ENCODE assay signal across 8 mouse cellular contexts in the genomic region with DNA sequence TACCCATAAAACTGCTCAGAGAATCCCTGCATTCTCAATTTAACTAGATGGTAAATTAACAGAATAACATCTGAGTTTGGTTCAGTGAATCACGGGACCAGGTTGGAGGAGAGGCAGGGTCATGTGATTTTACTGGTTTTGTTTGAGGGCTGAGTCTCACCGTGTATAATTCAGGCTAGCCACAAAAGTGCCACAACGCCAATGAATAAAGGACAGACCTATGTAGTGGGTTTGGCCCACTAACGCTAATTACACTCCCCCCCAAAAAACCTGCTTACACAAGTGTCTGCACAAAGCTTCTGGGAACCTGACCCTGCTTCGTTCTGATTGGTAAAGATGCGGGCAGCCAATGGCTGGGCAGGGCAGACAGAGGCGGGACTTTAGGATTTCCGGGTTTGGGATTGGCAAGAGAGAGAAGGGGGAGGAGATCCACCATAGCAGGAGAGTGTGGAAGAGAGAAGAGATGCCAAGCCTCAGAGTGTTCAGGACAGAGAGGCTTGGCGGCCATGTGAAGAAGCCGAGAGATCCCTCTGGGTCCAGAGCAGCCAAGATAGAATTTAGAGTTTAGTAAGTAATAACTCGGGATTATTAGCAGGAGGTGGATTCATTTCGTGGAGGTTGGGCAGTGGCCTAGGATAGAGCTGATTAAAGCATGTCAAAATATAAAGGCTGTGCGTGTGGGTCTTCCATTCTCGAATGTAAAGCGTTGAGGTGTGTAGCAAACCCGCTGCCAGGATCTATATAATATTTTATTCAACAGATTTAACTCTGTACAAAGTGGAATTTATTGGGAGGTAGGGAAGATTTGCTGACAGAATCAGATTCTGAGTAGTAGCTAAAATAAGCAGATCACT. TPM values are rescaled to one million over a fixed set of nuclear protein-coding genes. Genes with fewer than 3 reads are reported as not detected.
DNase-seq lines count a peak whose midpoint lies in the region; ATAC-seq and TF ChIP-seq lines count a peak whose summit lies in the region.

No protein-coding gene starts in this region.

- peak; percentile 97 for TF ChIP-seq POLR2A in cortical plate, adult 2 months (IDR thresholded peaks at IDR 0.05; ENCODE audit: extremely low read depth, insufficient read depth, low read length)

- peak; percentile 85 to 87 for DNase-seq in gastrocnemius, adult 8-10 months (ENCODE audit: low spot score in 2 of 2)
- DNase-seq in hindlimb bud, embryonic 11.5 days (ENCODE audit: extremely low spot score, low read depth, low spot score): peak; percentile 69
- peak; percentile 76 to 88 for DNase-seq in left cerebral cortex, adult 8-10 months (ENCODE audit: low spot score in 2 of 2)
- DNase-seq in right cerebral cortex, postnatal 10 days (ENCODE audit: low spot score in 2 of 2): peak; percentile 92 to 96
- peak; percentile 66 for DNase-seq in urinary bladder, postnatal 25 days (ENCODE audit: low spot score)

- 0 out of 2 replicates have a peak overlapping the region, but pooled peaks have one; percentile 32 for H3K27ac ChIP-seq in cortical plate, adult 2 months (ENCODE audit: insufficient read depth, low read length)

- H3K36me3 ChIP-seq in megakaryocyte, embryonic 14.5 days (replicated peaks; ENCODE audit: low read length): peaks cover 2% of the 10 kb centered on the region

- H3K27me3 ChIP-seq in megakaryocyte, embryonic 14.5 days (replicated peaks): peaks cover 6% of the 10 kb centered on the region

- peak; percentile 100 for ATAC-seq in activated CD4-positive, CD25-positive, alpha-beta regulatory T cell, adult 4 months

- peaks cover 5% of the 10 kb centered on the region; the same call in 1 of the 2 replicates for H3K9me3 ChIP-seq in megakaryocyte, embryonic 14.5 days

- peak overlapping the region; percentile 34 for H3K4me3 ChIP-seq in cortical plate, adult 2 months (ENCODE audit: insufficient read depth, low read length)
- H3K4me3 ChIP-seq in megakaryocyte, embryonic 14.5 days (replicated peaks): peak overlapping the region; percentile 90

- TF ChIP-seq CTCF in cortical plate, adult 2 months (IDR thresholded peaks at IDR 0.05; ENCODE audit: extremely low read depth, insufficient read depth, low read length): no peak

- H3K4me1 ChIP-seq in cortical plate, adult 2 months (ENCODE audit: control insufficient read depth, insufficient read depth, low read length): peaks cover 2% of the 10 kb centered on the region
- H3K4me1 ChIP-seq in megakaryocyte, embryonic 14.5 days: peaks cover 22% of the 10 kb centered on the region

RNA-seq across cellular contexts. Expression of gene Odf4, which starts 12.8 kb away (rescaled TPM):
- not detected for polyA plus RNA-seq in activated CD4-positive, CD25-positive, alpha-beta regulatory T cell, adult 4 months (2017; shearing (Covaris generic))
- polyA plus RNA-seq in cortical plate, adult 2 months (2012; rRNA removed): 0.79 and 1.2 TPM in 2 replicates
- not detected for total RNA-seq in gastrocnemius, adult 8-10 months (2022)
- 1 to 10 TPM; 1.1 to 2.2 (median 1.7) TPM for total RNA-seq in left cerebral cortex, adult 8-10 months (2022)
- not detected in 2 replicates for polyA plus RNA-seq in megakaryocyte, embryonic 14.5 days (2012; ENCODE audit: insufficient read depth, low replicate concordance)

RNA-seq across cellular contexts. Expression of gene Arhgef15, which starts 17.6 kb away (rescaled TPM):
- polyA plus RNA-seq in activated CD4-positive, CD25-positive, alpha-beta regulatory T cell, adult 4 months (2017; shearing (Covaris generic)): under 1 TPM; 0.10 to 0.28 TPM
- polyA plus RNA-seq in cortical plate, adult 2 months (2012; rRNA removed): 27.5 and 32.5 TPM in 2 replicates
- 1 to 10 TPM; 5.3 to 8.1 (median 6.6) TPM for total RNA-seq in gastrocnemius, adult 8-10 months (2022)
- total RNA-seq in left cerebral cortex, adult 8-10 months (2022): 10 to 100 TPM; 35.5 to 40.0 (median 38.3) TPM
- not detected in 2 replicates for polyA plus RNA-seq in megakaryocyte, embryonic 14.5 days (2012; ENCODE audit: insufficient read depth, low replicate concordance)

RNA-seq across cellular contexts. Expression of gene Slc25a35, which starts 28.3 kb away (rescaled TPM):
- polyA plus RNA-seq in activated CD4-positive, CD25-positive, alpha-beta regulatory T cell, adult 4 months (2017; shearing (Covaris generic)): 1 to 10 TPM; 7.2 to 7.6 TPM
- polyA plus RNA-seq in cortical plate, adult 2 months (2012; rRNA removed): 12.2 and 12.8 TPM in 2 replicates
- 1 to 10 TPM; 3.5 to 4.8 (median 4.3) TPM for total RNA-seq in gastrocnemius, adult 8-10 months (2022)
- total RNA-seq in left cerebral cortex, adult 8-10 months (2022): 1 to 10 TPM; 4.0 to 8.6 (median 7.1) TPM
- 3.0 TPM in 1 of 2 replicates, not detected in the other for polyA plus RNA-seq in megakaryocyte, embryonic 14.5 days (2012; ENCODE audit: insufficient read depth, low replicate concordance)

RNA-seq across cellular contexts. Expression of gene Rangrf, which starts 35.3 kb away (rescaled TPM):
- polyA plus RNA-seq in activated CD4-positive, CD25-positive, alpha-beta regulatory T cell, adult 4 months (2017; shearing (Covaris generic)): 10 to 100 TPM; 42.2 to 48.3 TPM
- polyA plus RNA-seq in cortical plate, adult 2 months (2012; rRNA removed): 33.8 and 37.5 TPM in 2 replicates
- total RNA-seq in gastrocnemius, adult 8-10 months (2022): 10 to 100 TPM; 59.5 to 84.1 (median 69.6) TPM
- total RNA-seq in left cerebral cortex, adult 8-10 months (2022): 10 to 100 TPM; 15.9 to 23.4 (median 19.8) TPM
- 3.1 and 6.1 TPM in 2 replicates for polyA plus RNA-seq in megakaryocyte, embryonic 14.5 days (2012; ENCODE audit: insufficient read depth, low replicate concordance)

RNA-seq across cellular contexts. Expression of gene Rpl26, which starts 38.3 kb away (rescaled TPM):
- polyA plus RNA-seq in activated CD4-positive, CD25-positive, alpha-beta regulatory T cell, adult 4 months (2017; shearing (Covaris generic)): 1,000 to 10,000 TPM; 2,145 to 2,203 TPM
- polyA plus RNA-seq in cortical plate, adult 2 months (2012; rRNA removed): 1,839 and 1,926 TPM in 2 replicates
- 100 to 1,000 TPM; 671 to 819 (median 724) TPM for total RNA-seq in gastrocnemius, adult 8-10 months (2022)
- 100 to 1,000 TPM; 920 to 943 (median 931) TPM for total RNA-seq in left cerebral cortex, adult 8-10 months (2022)
- 56.9 and 116 TPM in 2 replicates for polyA plus RNA-seq in megakaryocyte, embryonic 14.5 days (2012; ENCODE audit: insufficient read depth, low replicate concordance)

Comparison
In these comparisons a context has a peak if more than half of its experiments do, and no peak if none do; other contexts are left out.
1. Peak in every context shown above with its lines: DNase-seq, ATAC-seq, H3K4me3 ChIP-seq and H3K27ac ChIP-seq.
2. RNA of gene Arhgef15, which starts 17.6 kb away (polyA plus RNA-seq): 27.5 to 32.5 TPM in cortical plate, adult 2 months; 0.10 to 0.28 TPM in activated CD4-positive, CD25-positive, alpha-beta regulatory T cell, adult 4 months and not detected in megakaryocyte, embryonic 14.5 days; every median in the first group is over 10 times any median in the second.